Mouse (Mus musculus) bone marrow macrophage, adult 2 months (primary cell): ENCODE measurements around the gene Prelp.

Source experiments
- CTCF ChIP-seq: IDR thresholded peaks from 2 replicates; pipeline ENCODE4 v1.5.1; 2012; ENCODE audit warnings: low read depth, mild to moderate bottlenecking, low read length, moderate library complexity
- POLR2A ChIP-seq: IDR thresholded peaks from 2 replicates; pipeline ENCODE4 v1.6.1; 2012; ENCODE audit warnings: mild to moderate bottlenecking, low read depth, low read length, borderline replicate concordance

GRCm38 (mm10) chr1:133950061-133950782 lies 29.0 kb upstream of the Prelp start:
- no peak for TF ChIP-seq CTCF
- TF ChIP-seq POLR2A: no peak
